8 mouse cellular contexts compared by ENCODE assay signal in genomic region chr4:154105381-154106001, GRCm38 (mm10). TPM values are rescaled to one million over a fixed set of nuclear protein-coding genes. Genes with fewer than 3 reads are reported as not detected.
DNase-seq lines count a peak whose midpoint lies in the region; ATAC-seq and TF ChIP-seq lines count a peak whose summit lies in the region.

No protein-coding gene starts in this region.

- peak; percentile 18; the same call in 1 of the 2 replicates for TF ChIP-seq CTCF in G1E (IDR thresholded peaks at IDR 0.05; ENCODE audit: low read depth, low read length)

- no peak for DNase-seq in G1E (ENCODE audit: low spot score)
- peak; percentile 53 for DNase-seq in c-Kit-positive CD71-positive TER-119-negative erythroid progenitor cells, embryonic 14.5 days (ENCODE audit: low read depth)
- peak; percentile 17 for DNase-seq in fibroblast of lung, adult 2 months (ENCODE audit: low read depth)
- peak; percentile 81 for DNase-seq in hindbrain, embryonic 10.5 days (ENCODE audit: low spot score)
- DNase-seq in layer of hippocampus, postnatal 10 days (ENCODE audit: low spot score in 2 of 2): peak; percentile 69 to 78
- peak; percentile 63 for DNase-seq in lung, postnatal 10 days
- DNase-seq in retina, postnatal 1 day: peak; percentile 79
- peak; percentile 72 for DNase-seq in urinary bladder, postnatal 14 days (ENCODE audit: low spot score)

- no peak for ATAC-seq in G1E (ENCODE audit: extremely low read depth, insufficient number of reproducible peaks, low FRiP score, poor library complexity, severe bottlenecking)

- H3K27ac ChIP-seq in hindbrain, embryonic 10.5 days: peak overlapping the region; percentile 50; the same call in 1 of the 2 replicates

- no peaks in the 10 kb centered on the region; the same call in 1 of the 2 replicates for H3K27me3 ChIP-seq in G1E (ENCODE audit: insufficient read depth, low read length)
- H3K27me3 ChIP-seq in hindbrain, embryonic 10.5 days (ENCODE audit: insufficient read depth, poor library complexity, severe bottlenecking): peaks cover 51% of the 10 kb centered on the region

- WGBS in hindbrain, embryonic 10.5 days: 33% methylated on average over 20 of the region's 20 CpGs

- H3K36me3 ChIP-seq in G1E (replicated peaks): no peaks in the 10 kb centered on the region
- H3K36me3 ChIP-seq in hindbrain, embryonic 10.5 days: no peaks in the 10 kb centered on the region

- H3K4me3 ChIP-seq in G1E (ENCODE audit: low read depth, low read length): no peak overlapping the region; the same call in 1 of the 2 replicates
- peak overlapping the region; percentile 32 for H3K4me3 ChIP-seq in hindbrain, embryonic 10.5 days

- H3K9me3 ChIP-seq in G1E (replicated peaks): peaks cover 82% of the 10 kb centered on the region
- no peaks in the 10 kb centered on the region for H3K9me3 ChIP-seq in hindbrain, embryonic 10.5 days

- no peaks in the 10 kb centered on the region for H3K4me1 ChIP-seq in G1E (ENCODE audit: insufficient read depth, low read depth, low read length)
- peaks cover 8% of the 10 kb centered on the region for H3K4me1 ChIP-seq in hindbrain, embryonic 10.5 days (replicated peaks)

RNA-seq across cellular contexts. Expression of gene Trp73, which starts 34.5 kb away (rescaled TPM):
- not detected in 2 replicates for total RNA-seq in G1E (2014; fragmentation: Nextera tagmentation)
- total RNA-seq in G1E (2017): under 0.01 and 0.12 TPM in 2 replicates
- not detected in 2 replicates for polyA plus RNA-seq in G1E (2012)
- polyA plus RNA-seq in hindbrain, embryonic 10.5 days (2016; fragmentation: Nextera tagmentation; extraction: Ambion mirVana): 1.8 and 2.7 TPM in 2 replicates
- 1 to 10 TPM; 4.7 to 5.2 TPM for total RNA-seq in layer of hippocampus, postnatal 10 days (2021)

RNA-seq across cellular contexts. Expression of gene Wrap73, which starts 36.7 kb away (rescaled TPM):
- total RNA-seq in G1E (2014; fragmentation: Nextera tagmentation): 6.9 and 7.2 TPM in 2 replicates
- total RNA-seq in G1E (2017): 19.4 and 23.4 TPM in 2 replicates
- 16.6 and 21.5 TPM in 2 replicates for polyA plus RNA-seq in G1E (2012)
- 44.3 and 52.6 TPM in 2 replicates for polyA plus RNA-seq in hindbrain, embryonic 10.5 days (2016; fragmentation: Nextera tagmentation; extraction: Ambion mirVana)
- 10 to 100 TPM; 27.3 to 33.0 TPM for total RNA-seq in layer of hippocampus, postnatal 10 days (2021)

RNA-seq across cellular contexts. Expression of gene Tprgl, which starts 55.0 kb away (rescaled TPM):
- 44.7 and 55.8 TPM in 2 replicates for total RNA-seq in G1E (2014; fragmentation: Nextera tagmentation)
- total RNA-seq in G1E (2017): 51.1 and 58.2 TPM in 2 replicates
- polyA plus RNA-seq in G1E (2012): 60.8 and 61.4 TPM in 2 replicates
- 122 and 150 TPM in 2 replicates for polyA plus RNA-seq in hindbrain, embryonic 10.5 days (2016; fragmentation: Nextera tagmentation; extraction: Ambion mirVana)
- 100 to 1,000 TPM; 135 to 141 TPM for total RNA-seq in layer of hippocampus, postnatal 10 days (2021)

Comparison
In these comparisons a context has a peak if more than half of its experiments do, and no peak if none do; other contexts are left out.
1. RNA of gene Trp73, which starts 34.5 kb away (total RNA-seq): 4.7 to 5.2 TPM in layer of hippocampus, postnatal 10 days; under 0.01 to 0.12 TPM in G1E; every median in the first group is over 4 times any median in the second.